Mouse (Mus musculus): ENCODE results near the gene Ppp4r3a. TPM values are rescaled to one million over a fixed set of nuclear protein-coding genes. Genes with fewer than 3 reads are reported as not detected.

Gene Ppp4r3a
- total and polyA plus RNA-seq, 2 experiments from 2014 or later: 13.9 to 31.4 TPM

DNA sequence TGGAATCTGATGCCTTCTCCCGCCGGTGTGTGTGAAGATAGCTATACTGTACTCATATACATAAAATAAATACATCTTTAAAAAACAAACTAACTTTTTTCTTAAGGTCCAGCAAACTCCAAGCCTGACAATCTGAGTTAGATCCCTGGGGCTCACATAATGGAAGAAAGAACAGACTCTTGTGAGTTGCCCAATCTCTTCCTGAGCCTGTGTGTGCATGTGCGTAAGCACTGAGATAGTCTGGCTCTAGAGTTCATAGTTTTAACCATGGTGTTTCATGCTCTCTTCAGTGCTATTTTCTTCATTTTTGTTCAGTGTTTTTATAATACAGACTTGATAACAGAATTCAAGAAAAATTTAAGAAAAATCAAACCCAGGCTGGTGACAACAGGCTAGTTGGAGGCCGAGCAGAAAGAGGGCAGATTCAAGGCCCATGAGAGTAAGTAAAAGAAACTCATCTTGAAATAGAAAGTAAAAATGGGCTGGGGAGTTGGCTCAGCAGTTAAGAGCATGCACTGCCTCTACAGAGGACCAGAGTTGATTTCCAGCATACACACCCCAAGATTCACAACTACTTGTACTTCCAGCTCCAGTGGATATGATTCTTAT is 8.6 kb downstream of the Ppp4r3a start:
- TF ChIP-seq EP300 (IDR thresholded peaks at IDR 0.05; ENCODE audit: low read depth): no peak
- TF ChIP-seq CTCF (IDR thresholded peaks at IDR 0.05; ENCODE audit: low read depth): no peak
- DNase-seq (ENCODE audit: low spot score) (no peak), ATAC-seq (ENCODE audit: insufficient read depth, low read depth) (no peak)
- no peaks in the 10 kb centered on the region for H3K9me3 ChIP-seq (replicated peaks; ENCODE audit: control insufficient read depth, low read length)
- 76% methylated on average over 4 of the region's 4 CpGs for WGBS
- peaks cover 19% of the 10 kb centered on the region; the same call in 1 of the 2 replicates for H3K4me1 ChIP-seq (ENCODE audit: control insufficient read depth, insufficient read depth)
- H3K9ac ChIP-seq (replicated peaks; ENCODE audit: low read depth, low read length): no peak overlapping the region
- no peaks in the 10 kb centered on the region; the same call in 1 of the 2 replicates for H3K36me3 ChIP-seq (replicated peaks; ENCODE audit: control insufficient read depth, insufficient read depth, low read length)
- no peak overlapping the region for H3K4me3 ChIP-seq (ENCODE audit: low read depth, low read length)
- no peak overlapping the region for H3K4me2 ChIP-seq (ENCODE audit: low read depth, low read length)
- H3K27ac ChIP-seq (ENCODE audit: low read depth): no peak overlapping the region
- no peaks in the 10 kb centered on the region for H3K27me3 ChIP-seq (ENCODE audit: control insufficient read depth, insufficient read depth, low read length)

DNA sequence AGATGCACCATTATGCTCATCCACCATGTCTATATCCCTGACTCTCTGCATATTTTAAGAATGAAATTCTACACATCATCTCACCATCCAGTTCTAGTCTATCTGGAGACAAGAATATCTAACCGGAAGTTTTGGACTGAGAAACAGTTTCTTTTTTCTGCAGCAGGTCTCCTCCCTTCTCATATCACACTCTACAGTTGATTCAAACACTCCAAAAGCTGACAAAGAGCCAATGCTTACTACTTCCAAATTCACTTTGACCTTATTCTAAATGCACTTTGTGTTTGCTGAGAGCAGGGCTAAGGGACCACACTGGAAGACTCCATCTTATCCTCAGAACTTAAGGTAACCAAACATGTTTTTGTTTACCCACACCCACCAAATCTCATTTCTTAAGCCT is 13.7 kb downstream of the Ppp4r3a start:
- no peak overlapping the region for H3K4me2 ChIP-seq (ENCODE audit: low read depth, low read length)
- no peak for DNase-seq (ENCODE audit: low spot score)
- peaks cover 5% of the 10 kb centered on the region; the same call in 1 of the 2 replicates for H3K4me1 ChIP-seq (ENCODE audit: control insufficient read depth, insufficient read depth)
- H3K9ac ChIP-seq (replicated peaks; ENCODE audit: low read depth, low read length): no peak overlapping the region
- TF ChIP-seq EP300 (IDR thresholded peaks at IDR 0.05; ENCODE audit: low read depth) (no peak), CTCF (IDR thresholded peaks at IDR 0.05; ENCODE audit: low read depth) (no peak)
- peaks cover 10% of the 10 kb centered on the region; the same call in 1 of the 2 replicates for H3K36me3 ChIP-seq (replicated peaks; ENCODE audit: control insufficient read depth, insufficient read depth, low read length)
- H3K9me3 ChIP-seq (replicated peaks; ENCODE audit: control insufficient read depth, low read length): no peaks in the 10 kb centered on the region
- ATAC-seq (ENCODE audit: insufficient read depth, low read depth): no peak
- H3K27me3 ChIP-seq (ENCODE audit: control insufficient read depth, insufficient read depth, low read length): no peaks in the 10 kb centered on the region
- H3K27ac ChIP-seq (ENCODE audit: low read depth): no peak overlapping the region
- WGBS: 29% methylated on average over 1 of the region's 1 CpGs
- H3K4me3 ChIP-seq (ENCODE audit: low read depth, low read length): no peak overlapping the region

DNA sequence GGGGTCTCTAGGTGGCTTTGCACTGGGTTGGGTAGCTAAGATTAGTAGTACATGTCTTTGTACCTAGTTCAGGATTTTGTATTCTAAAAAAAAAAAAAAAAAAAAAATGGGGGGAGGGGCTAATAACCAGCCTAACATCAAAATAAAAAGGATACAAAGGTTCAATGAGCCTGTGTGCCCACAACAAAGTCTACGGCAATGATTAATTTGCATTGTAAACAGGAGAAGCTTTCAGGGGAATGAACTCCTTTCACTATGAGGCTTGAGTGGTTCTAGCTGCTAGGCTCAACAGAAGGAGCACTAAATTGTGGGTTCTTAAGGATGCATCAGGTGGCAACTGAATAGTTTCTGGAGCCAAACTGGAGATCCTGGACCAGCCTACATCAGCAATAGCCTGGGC is 17.2 kb downstream of the Ppp4r3a start:
- no peak for TF ChIP-seq CTCF (IDR thresholded peaks at IDR 0.05; ENCODE audit: low read depth)
- no peak for TF ChIP-seq EP300 (IDR thresholded peaks at IDR 0.05; ENCODE audit: low read depth)
- peaks cover 34% of the 10 kb centered on the region for H3K36me3 ChIP-seq (replicated peaks; ENCODE audit: control insufficient read depth, insufficient read depth, low read length)

DNA sequence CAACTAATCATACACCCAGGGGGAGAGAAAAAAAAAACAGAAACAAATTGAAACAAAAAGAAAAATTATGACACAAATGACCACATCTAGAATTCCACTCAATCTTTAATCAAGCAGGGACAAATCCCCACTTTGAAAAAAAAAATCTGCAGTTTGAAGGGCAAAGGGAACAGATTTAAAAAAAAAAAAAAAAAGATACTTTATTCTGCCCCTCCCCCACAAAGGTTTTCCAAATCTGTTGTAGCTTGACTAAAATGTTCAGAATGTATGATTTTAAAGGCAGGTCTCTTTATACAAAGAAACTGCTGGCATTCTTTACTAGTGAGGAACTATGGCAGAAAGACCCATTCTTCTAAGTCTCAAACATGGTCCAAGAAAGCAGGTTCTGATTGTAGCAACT is 43.5 kb downstream of the Ppp4r3a start:
- Histone ChIP-seq H3K9ac (replicated peaks; ENCODE audit: low read depth, low read length) (no peak overlapping the region), H3K4me2 (ENCODE audit: low read depth, low read length) (no peak overlapping the region), H3K36me3 (replicated peaks; ENCODE audit: control insufficient read depth, insufficient read depth, low read length) (peaks cover 60% of the 10 kb centered on the region), H3K27ac (ENCODE audit: low read depth) (no peak overlapping the region), H3K27me3 (ENCODE audit: control insufficient read depth, insufficient read depth, low read length) (no peaks in the 10 kb centered on the region), H3K4me1 (ENCODE audit: control insufficient read depth, insufficient read depth) (no peaks in the 10 kb centered on the region), H3K4me3 (ENCODE audit: low read depth, low read length) (no peak overlapping the region), H3K9me3 (replicated peaks; ENCODE audit: control insufficient read depth, low read length) (no peaks in the 10 kb centered on the region)
- ATAC-seq (ENCODE audit: insufficient read depth, low read depth) (no peak), DNase-seq (ENCODE audit: low spot score) (no peak)
- no peak for TF ChIP-seq CTCF (IDR thresholded peaks at IDR 0.05; ENCODE audit: low read depth)
- TF ChIP-seq EP300 (IDR thresholded peaks at IDR 0.05; ENCODE audit: low read depth): no peak

More for the DNA sequence above, 17.2 kb downstream of the Ppp4r3a start:
- Histone ChIP-seq H3K4me3 (ENCODE audit: low read depth, low read length) (no peak overlapping the region), H3K9me3 (replicated peaks; ENCODE audit: control insufficient read depth, low read length) (no peaks in the 10 kb centered on the region), H3K27ac (ENCODE audit: low read depth) (0 out of 2 replicates have a peak overlapping the region, but pooled peaks have one; percentile 2), H3K4me1 (ENCODE audit: control insufficient read depth, insufficient read depth) (peaks cover 5% of the 10 kb centered on the region; the same call in 1 of the 2 replicates), H3K9ac (replicated peaks; ENCODE audit: low read depth, low read length) (no peak overlapping the region), H3K4me2 (ENCODE audit: low read depth, low read length) (no peak overlapping the region), H3K27me3 (ENCODE audit: control insufficient read depth, insufficient read depth, low read length) (no peaks in the 10 kb centered on the region)
- DNase-seq (ENCODE audit: low spot score): no peak
- ATAC-seq (ENCODE audit: insufficient read depth, low read depth): no peak
- WGBS: 89% methylated on average over 1 of the region's 1 CpGs

DNA sequence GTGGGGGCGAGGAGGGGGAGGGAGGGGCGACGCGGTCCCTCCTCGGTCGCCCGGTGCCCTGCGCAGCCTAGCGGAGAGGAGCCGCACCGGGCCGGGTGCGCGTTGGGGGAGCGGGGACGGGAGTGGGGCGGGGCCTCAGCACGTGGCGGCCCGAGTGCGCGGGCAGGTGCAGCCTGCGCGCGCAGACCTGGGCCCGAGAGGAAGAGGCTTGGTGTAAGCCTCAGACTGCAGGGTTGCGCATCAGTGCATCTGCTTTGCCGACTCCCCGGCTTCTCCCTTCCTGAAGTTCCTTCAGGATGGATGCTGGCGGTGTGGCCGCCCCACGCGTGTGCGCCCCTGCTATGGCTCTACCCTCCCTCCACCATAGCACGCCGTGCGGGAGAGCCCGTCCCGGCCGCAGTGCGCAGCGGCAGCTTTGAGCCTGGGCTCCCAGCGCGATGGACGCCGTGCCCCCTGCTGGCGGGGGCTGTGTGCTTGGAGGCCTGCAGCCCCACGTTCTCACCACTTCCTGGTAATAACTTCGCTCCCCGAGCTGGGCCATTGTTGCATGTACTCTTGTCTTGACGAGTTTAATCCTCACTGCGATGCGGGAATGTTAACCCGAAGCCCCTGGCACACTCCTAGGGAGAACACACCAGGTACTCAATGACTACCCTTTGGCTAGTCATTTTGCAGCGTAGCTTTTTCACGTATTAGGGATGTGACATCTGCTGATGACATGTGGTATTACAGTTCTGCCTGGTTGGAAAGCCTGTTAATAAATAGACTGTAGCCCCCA is 54.4 kb downstream of the Ppp4r3a start, which contains the start of gene Ccdc88c:
TSS of gene Ccdc88c (minus strand) at position 103 of the 778 bp plus-strand sequence.
- H3K4me3 ChIP-seq (ENCODE audit: low read depth, low read length): peak within 1 kb of the TSS; percentile 58
- WGBS: under 1% methylated on average over 45 of the region's 56 CpGs
- peaks cover 18% of the 10 kb centered on the region for H3K27me3 ChIP-seq (ENCODE audit: control insufficient read depth, insufficient read depth, low read length)
- H3K27ac ChIP-seq (ENCODE audit: low read depth): peak within 1 kb of the TSS; percentile 33
- no peaks in the 10 kb centered on the region for H3K36me3 ChIP-seq (replicated peaks; ENCODE audit: control insufficient read depth, insufficient read depth, low read length)
- no peaks in the 10 kb centered on the region for H3K9me3 ChIP-seq (replicated peaks; ENCODE audit: control insufficient read depth, low read length)
- peak within 1 kb of the TSS; percentile 41 for H3K9ac ChIP-seq (replicated peaks; ENCODE audit: low read depth, low read length)
- TF ChIP-seq CTCF (IDR thresholded peaks at IDR 0.05; ENCODE audit: low read depth): peak; percentile 64
- TF ChIP-seq EP300 (IDR thresholded peaks at IDR 0.05; ENCODE audit: low read depth): no peak
- ATAC-seq (ENCODE audit: insufficient read depth, low read depth) (peak; percentile 89), DNase-seq (ENCODE audit: low spot score) (peak; percentile 70)
- no peaks in the 10 kb centered on the region for H3K4me1 ChIP-seq (ENCODE audit: control insufficient read depth, insufficient read depth)
- peak within 1 kb of the TSS; percentile 97 for H3K4me2 ChIP-seq (ENCODE audit: low read depth, low read length)
